Mouse (Mus musculus): ENCODE data around the gene Aplnr. TPM values are rescaled to one million over a fixed set of nuclear protein-coding genes. Genes with fewer than 3 reads are reported as not detected.

Aplnr gene
- polyA plus RNA-seq, 2 experiments = 37.0 to 47.3 TPM

DNA sequence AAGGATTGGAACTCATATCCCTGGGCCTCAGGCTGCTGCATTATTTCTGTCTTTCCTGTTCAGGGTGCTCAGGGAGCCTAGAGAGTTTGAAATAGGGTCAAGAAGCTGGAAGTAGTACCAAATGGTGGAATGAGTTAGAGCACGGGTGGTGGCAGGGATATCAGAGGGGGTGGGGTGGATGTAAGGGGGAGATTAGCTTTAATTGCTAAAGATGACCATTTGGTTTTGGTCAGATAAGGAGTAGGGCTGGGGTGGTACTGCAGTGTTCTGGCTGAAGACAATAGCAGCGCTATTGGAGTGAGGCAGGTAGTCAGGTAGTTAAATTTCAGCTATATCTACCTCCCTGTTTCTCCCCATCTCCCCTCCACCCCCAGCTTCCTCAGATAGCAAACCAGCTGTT, 4.8 kb upstream of the Aplnr start:
- Histone ChIP-seq H3K27ac (replicated peaks; ENCODE audit: low read depth, low read length) (no peak overlapping the region), H3K4me3 (replicated peaks; ENCODE audit: low read length) (no peak overlapping the region), H3K27me3 (ENCODE audit: control insufficient read depth, insufficient read depth, low read length) (no peaks in the 10 kb centered on the region), H3K9ac (ENCODE audit: low read depth, low read length, severe bottlenecking) (no peak overlapping the region), H3K36me3 (ENCODE audit: control insufficient read depth, insufficient read depth, low read length) (no peaks in the 10 kb centered on the region), H3K9me3 (ENCODE audit: control insufficient read depth, low read length) (no peaks in the 10 kb centered on the region), H3K4me1 (ENCODE audit: control insufficient read depth, insufficient read depth, low read length) (no peaks in the 10 kb centered on the region), H3K4me2 (replicated peaks; ENCODE audit: low read depth, low read length, severe bottlenecking) (no peak overlapping the region)
- 29% methylated on average over 2 of the region's 2 CpGs for WGBS
- no peak for ATAC-seq (ENCODE audit: low FRiP score, low read depth)
- no peak for TF ChIP-seq POLR2A (IDR thresholded peaks at IDR 0.05; ENCODE audit: borderline replicate concordance, extremely low read depth, insufficient read depth, insufficient read length)
- no peak for DNase-seq (ENCODE audit: low spot score)

DNA sequence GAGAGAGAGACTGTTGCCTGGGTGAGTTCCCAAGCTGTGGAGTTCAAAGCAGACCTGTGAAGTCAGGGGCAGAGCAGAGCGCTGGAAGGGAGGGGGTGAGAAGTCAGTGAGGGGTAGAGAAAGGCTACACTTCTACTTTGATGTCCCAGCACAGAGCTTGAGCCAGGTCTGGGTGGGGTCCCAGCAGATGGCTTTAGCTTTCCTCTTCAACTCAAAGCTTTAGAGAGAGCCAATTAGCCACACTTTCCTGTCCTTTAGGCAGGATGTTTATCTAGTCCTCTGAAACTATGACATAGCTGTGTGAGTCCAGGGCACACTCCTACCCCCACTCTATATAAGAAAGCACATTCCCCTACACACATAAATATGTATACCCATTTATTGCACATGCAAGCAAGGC, 4.3 kb upstream of the Aplnr start:
- H3K4me1 ChIP-seq (ENCODE audit: control insufficient read depth, insufficient read depth, low read length) = no peaks in the 10 kb centered on the region
- H3K9me3 ChIP-seq (ENCODE audit: control insufficient read depth, low read length) = no peaks in the 10 kb centered on the region
- 13% methylated on average over 1 of the region's 1 CpGs for WGBS
- H3K36me3 ChIP-seq (ENCODE audit: control insufficient read depth, insufficient read depth, low read length) = no peaks in the 10 kb centered on the region
- H3K27ac ChIP-seq (replicated peaks; ENCODE audit: low read depth, low read length) = no peak overlapping the region
- ATAC-seq (ENCODE audit: low FRiP score, low read depth) (no peak), DNase-seq (ENCODE audit: low spot score) (no peak)
- no peaks in the 10 kb centered on the region for H3K27me3 ChIP-seq (ENCODE audit: control insufficient read depth, insufficient read depth, low read length)
- H3K9ac ChIP-seq (ENCODE audit: low read depth, low read length, severe bottlenecking) = no peak overlapping the region
- TF ChIP-seq POLR2A (IDR thresholded peaks at IDR 0.05; ENCODE audit: borderline replicate concordance, extremely low read depth, insufficient read depth, insufficient read length) = no peak
- H3K4me2 ChIP-seq (replicated peaks; ENCODE audit: low read depth, low read length, severe bottlenecking) = no peak overlapping the region
- H3K4me3 ChIP-seq (replicated peaks; ENCODE audit: low read length) = no peak overlapping the region

DNA sequence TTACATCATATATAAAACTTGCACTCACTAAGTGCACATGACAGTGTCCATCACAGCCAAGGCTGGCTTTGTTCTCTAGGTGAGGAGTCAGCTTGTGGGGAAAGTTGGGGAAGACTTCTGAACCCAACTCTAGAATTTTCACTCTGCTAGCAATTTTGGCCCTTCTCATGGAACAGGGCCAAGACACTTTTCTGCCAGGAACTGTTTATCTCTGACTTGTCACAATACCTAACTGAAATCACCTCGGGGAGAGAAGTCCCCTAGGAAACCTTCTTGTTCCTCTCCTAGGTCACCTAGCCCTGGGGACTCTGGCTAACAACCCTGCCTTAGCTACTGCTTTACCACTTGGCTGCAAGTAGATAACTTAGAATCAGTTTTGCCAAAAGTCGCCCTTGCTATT, 3.8 kb upstream of the Aplnr start:
- Histone ChIP-seq H3K4me2 (replicated peaks; ENCODE audit: low read depth, low read length, severe bottlenecking) (no peak overlapping the region), H3K9me3 (ENCODE audit: control insufficient read depth, low read length) (no peaks in the 10 kb centered on the region), H3K36me3 (ENCODE audit: control insufficient read depth, insufficient read depth, low read length) (no peaks in the 10 kb centered on the region), H3K9ac (ENCODE audit: low read depth, low read length, severe bottlenecking) (no peak overlapping the region), H3K4me3 (replicated peaks; ENCODE audit: low read length) (no peak overlapping the region), H3K4me1 (ENCODE audit: control insufficient read depth, insufficient read depth, low read length) (no peaks in the 10 kb centered on the region), H3K27me3 (ENCODE audit: control insufficient read depth, insufficient read depth, low read length) (no peaks in the 10 kb centered on the region), H3K27ac (replicated peaks; ENCODE audit: low read depth, low read length) (no peak overlapping the region)
- WGBS = 37% methylated on average over 2 of the region's 2 CpGs
- no peak for TF ChIP-seq POLR2A (IDR thresholded peaks at IDR 0.05; ENCODE audit: borderline replicate concordance, extremely low read depth, insufficient read depth, insufficient read length)
- DNase-seq (ENCODE audit: low spot score) (no peak), ATAC-seq (ENCODE audit: low FRiP score, low read depth) (no peak)

DNA sequence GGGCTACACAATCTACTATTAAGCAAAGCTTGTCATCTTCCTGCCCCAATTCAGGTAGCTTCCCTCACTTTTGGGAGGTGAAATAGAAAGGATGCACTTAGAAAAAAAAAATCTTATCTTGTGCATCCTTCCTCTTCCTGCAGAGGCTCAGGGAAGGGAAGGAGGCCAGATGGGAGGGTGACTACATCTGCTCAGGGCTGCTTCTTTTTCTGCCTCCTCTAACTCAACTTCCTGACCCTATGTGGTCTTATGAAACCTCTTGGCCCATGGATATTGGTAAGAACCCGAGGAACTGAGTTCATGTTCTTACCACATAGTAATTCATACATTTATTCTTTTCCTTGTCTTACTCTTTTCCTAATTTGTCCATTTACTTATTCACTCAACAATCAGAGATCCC, 926 bp upstream of the Aplnr start:
- Histone ChIP-seq H3K4me3 (replicated peaks; ENCODE audit: low read length) (no peak overlapping the region), H3K27ac (replicated peaks; ENCODE audit: low read depth, low read length) (no peak overlapping the region), H3K27me3 (ENCODE audit: control insufficient read depth, insufficient read depth, low read length) (no peaks in the 10 kb centered on the region), H3K9me3 (ENCODE audit: control insufficient read depth, low read length) (no peaks in the 10 kb centered on the region), H3K4me1 (ENCODE audit: control insufficient read depth, insufficient read depth, low read length) (no peaks in the 10 kb centered on the region), H3K36me3 (ENCODE audit: control insufficient read depth, insufficient read depth, low read length) (no peaks in the 10 kb centered on the region), H3K9ac (ENCODE audit: low read depth, low read length, severe bottlenecking) (no peak overlapping the region), H3K4me2 (replicated peaks; ENCODE audit: low read depth, low read length, severe bottlenecking) (no peak overlapping the region)
- no peak for DNase-seq (ENCODE audit: low spot score)
- ATAC-seq (ENCODE audit: low FRiP score, low read depth) = no peak
- 32% methylated on average over 1 of the region's 1 CpGs for WGBS
- no peak for TF ChIP-seq POLR2A (IDR thresholded peaks at IDR 0.05; ENCODE audit: borderline replicate concordance, extremely low read depth, insufficient read depth, insufficient read length)

DNA sequence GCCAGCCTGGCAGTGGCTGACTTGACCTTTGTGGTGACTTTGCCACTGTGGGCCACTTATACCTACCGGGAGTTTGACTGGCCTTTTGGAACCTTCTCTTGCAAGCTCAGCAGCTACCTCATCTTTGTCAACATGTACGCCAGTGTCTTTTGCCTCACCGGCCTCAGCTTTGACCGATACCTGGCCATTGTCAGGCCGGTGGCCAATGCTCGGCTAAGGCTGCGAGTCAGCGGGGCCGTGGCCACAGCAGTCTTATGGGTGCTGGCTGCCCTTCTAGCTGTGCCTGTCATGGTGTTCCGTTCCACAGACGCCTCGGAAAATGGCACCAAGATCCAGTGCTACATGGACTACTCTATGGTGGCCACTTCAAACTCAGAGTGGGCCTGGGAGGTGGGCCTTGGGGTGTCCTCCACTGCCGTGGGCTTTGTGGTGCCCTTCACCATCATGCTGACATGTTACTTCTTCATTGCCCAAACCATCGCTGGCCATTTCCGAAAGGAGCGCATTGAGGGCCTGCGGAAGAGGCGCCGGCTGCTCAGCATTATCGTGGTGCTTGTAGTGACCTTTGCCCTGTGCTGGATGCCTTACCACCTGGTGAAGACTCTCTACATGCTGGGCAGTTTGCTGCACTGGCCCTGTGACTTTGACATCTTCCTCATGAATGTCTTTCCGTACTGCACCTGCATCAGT, 951 bp downstream of the Aplnr start:
- DNase-seq (ENCODE audit: low spot score) (no peak), ATAC-seq (ENCODE audit: low FRiP score, low read depth) (no peak)
- Histone ChIP-seq H3K36me3 (ENCODE audit: control insufficient read depth, insufficient read depth, low read length) (no peaks in the 10 kb centered on the region), H3K4me2 (replicated peaks; ENCODE audit: low read depth, low read length, severe bottlenecking) (no peak overlapping the region), H3K9ac (ENCODE audit: low read depth, low read length, severe bottlenecking) (no peak overlapping the region), H3K4me3 (replicated peaks; ENCODE audit: low read length) (peak overlapping the region; percentile 8; the same call in 1 of the 2 replicates), H3K4me1 (ENCODE audit: control insufficient read depth, insufficient read depth, low read length) (no peaks in the 10 kb centered on the region), H3K27ac (replicated peaks; ENCODE audit: low read depth, low read length) (no peak overlapping the region), H3K27me3 (ENCODE audit: control insufficient read depth, insufficient read depth, low read length) (no peaks in the 10 kb centered on the region), H3K9me3 (ENCODE audit: control insufficient read depth, low read length) (no peaks in the 10 kb centered on the region)
- no peak for TF ChIP-seq POLR2A (IDR thresholded peaks at IDR 0.05; ENCODE audit: borderline replicate concordance, extremely low read depth, insufficient read depth, insufficient read length)
- WGBS = 79% methylated on average over 21 of the region's 21 CpGs
